Mouse (Mus musculus): ENCODE data around the gene 9130213A22Rik.

Gene 9130213A22Rik

DNA sequence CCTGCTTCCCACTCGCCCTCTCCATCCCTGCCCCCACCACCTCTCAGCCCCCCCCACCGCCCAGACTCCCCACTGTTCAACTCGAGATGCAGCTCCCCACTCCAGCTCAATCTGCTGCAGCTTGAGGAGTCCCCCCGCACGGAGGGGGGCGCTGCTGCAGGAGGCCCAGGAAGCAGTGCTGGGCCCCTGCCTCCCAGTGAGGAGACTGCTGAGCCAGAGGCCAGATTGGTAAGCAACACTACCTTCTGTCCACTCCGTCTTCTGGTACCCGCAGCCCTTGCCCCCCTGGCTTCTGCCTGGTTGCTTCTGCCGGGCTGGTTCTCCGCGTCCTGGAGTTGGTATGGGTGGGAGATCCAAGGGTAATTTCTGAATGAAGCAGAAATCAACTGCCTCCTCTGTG is 15.5 kb downstream of the 9130213A22Rik start:
- in situ Hi-C loops (cut with MboI) = no loop called here

DNA sequence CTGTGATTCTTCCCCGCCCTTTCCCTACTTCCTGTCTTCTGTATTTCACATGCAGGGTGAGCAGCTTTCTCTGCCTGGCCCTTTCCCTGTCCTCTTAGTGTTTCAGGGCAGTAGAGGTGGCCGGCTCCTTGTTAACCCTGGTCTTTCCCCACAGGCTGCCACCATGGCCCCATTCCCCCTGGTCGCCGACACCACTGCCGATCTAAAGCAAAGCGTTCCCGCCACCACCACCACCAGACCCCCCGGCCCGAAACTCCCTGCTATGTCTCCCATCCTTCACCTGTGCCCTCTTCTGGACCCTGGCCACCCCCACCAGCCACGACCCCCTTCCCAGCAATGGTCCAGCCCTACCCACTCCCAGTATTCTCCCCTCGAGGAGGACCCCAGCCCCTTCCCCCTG is 16.1 kb downstream of the 9130213A22Rik start:
- in situ Hi-C loops (cut with MboI) = no loop called here

DNA sequence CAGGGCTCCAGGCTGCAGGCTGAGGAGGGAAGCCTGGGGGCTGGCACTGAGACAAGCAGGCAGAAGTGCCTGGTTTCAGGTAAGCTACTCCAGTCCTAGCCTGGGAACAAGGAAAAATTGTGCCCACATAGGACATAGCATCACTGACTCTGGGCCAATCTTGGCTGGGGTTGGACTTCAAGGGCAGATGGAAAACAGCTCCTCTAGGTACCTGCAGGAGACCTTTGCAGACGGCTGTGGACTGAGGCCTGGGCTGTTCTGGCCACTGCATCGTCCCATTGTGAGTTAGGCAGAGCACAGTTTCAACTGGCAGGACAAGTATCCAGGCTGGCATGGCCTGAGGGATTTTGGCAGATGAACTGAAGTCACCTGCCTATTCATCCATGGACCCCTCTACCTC is 16.6 kb downstream of the 9130213A22Rik start:
- in situ Hi-C loops (cut with MboI) = no loop called here

DNA sequence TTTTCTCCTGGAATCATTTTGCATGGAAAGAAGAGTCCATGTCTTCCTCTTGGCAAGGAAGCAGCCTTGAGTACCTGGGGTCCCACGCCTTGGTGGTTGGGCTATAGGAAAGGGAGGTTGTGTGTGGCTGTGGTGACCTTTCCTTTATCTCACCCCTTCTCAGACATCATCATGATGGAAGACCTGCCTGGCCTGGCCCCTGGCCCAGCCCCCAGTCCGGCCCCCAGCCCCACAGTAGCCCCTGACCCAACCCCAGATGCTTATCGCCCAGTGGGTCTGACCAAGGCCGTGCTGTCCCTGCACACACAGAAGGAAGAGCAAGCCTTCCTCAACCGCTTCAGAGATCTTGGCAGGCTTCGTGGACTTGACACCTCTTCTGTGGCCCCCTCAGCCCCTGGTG is 17.2 kb downstream of the 9130213A22Rik start:
- in situ Hi-C loops (cut with MboI) = no loop called here

DNA sequence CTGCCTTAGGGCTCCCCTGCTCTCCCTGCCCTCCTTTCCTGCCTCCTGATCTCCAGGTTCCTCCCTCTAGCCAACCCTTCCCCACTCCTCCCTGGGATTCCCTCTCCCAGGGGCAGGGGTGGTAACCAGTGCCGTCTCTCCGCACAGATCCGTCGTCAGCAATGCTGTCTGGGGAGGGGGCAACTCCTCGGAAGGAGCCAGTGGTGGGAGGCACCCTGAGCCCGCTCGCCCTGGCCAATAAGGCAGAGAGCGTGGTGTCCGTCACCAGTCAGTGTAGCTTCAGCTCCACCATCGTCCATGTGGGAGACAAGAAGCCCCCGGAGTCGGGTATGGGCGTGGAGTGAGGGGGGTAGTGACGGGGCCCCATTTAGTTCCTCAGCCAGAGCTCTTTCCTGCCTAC is 17.9 kb downstream of the 9130213A22Rik start:
- in situ Hi-C loops (cut with MboI) = no loop called here

DNA sequence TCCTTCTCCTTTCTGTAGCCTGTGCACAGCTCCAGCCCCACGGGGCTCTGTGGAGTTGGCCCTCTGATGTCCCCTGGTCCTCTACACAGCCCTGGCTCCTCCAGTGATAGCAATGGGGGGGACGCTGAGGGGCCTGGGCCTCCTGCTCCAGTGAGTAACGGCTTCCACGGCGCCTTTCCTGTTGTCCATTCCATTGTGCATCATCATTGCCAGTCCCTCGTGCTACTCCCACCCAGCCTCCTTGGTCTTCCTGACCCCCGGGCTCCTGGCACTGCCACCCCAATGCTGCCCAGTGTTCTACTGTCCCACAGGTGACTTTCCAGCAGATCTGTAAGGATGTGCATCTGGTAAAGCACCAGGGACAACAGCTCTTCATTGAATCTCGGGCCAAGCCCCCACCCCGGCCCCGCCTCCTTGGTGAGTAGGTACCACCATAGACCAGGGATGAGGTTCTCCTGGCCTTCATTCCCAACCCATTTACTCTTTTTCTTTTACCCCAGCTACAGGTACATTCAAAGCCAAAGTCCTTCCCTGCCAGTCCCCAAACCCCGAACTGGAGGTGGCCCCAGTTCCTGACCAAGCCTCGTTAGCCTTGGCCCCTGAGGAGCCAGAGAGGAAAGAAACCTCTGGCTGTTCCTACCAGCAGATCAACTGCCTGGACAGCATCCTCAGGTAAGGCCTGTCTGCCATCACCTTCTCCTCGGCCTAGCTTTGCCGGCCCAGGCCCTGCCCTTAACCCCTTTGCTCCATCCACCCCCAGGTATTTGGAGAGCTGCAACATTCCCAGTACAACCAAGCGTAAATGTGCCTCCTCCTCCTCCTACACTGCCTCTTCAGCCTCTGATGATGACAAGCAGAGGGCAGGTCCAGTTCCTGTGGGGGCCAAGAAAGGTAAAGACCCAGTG is 18.6 kb downstream of the 9130213A22Rik start:
- in situ Hi-C loops (cut with MboI) = no loop called here

DNA sequence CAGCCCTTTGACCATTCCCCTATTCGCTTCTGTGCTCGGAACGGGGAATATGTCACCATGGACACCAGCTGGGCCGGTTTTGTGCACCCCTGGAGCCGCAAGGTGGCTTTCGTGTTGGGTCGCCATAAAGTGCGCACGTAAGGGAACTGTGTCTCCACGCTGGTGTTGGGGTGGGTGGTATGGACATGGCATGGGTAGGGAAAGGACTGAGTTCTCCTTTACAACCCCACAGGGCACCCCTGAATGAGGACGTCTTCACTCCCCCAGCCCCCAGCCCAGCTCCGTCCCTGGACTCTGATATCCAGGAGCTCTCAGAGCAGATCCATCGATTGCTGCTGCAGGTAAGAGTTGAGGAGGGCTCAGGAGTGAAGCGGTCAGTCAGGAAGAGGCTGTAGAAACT is 19.3 kb downstream of the 9130213A22Rik start:
- in situ Hi-C loops (cut with MboI) = no loop called here

DNA sequence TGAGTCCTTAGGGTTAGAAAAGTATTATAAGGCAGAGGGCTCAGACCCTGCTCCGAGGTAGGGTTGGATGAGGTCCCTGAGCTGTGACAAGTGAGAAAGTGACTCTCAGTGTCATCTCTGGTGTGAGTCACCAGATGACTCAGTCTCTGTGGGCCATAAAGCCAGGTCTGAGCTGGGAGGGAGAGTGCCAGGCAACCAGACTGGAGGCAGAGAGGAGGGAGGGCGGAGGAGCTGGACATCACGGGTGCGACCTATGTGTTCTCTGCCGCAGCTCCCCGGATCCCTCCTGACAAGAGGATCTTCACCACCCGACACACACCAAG is 20.0 kb downstream of the 9130213A22Rik start:
- in situ Hi-C loops (cut with MboI) = no loop called here

DNA sequence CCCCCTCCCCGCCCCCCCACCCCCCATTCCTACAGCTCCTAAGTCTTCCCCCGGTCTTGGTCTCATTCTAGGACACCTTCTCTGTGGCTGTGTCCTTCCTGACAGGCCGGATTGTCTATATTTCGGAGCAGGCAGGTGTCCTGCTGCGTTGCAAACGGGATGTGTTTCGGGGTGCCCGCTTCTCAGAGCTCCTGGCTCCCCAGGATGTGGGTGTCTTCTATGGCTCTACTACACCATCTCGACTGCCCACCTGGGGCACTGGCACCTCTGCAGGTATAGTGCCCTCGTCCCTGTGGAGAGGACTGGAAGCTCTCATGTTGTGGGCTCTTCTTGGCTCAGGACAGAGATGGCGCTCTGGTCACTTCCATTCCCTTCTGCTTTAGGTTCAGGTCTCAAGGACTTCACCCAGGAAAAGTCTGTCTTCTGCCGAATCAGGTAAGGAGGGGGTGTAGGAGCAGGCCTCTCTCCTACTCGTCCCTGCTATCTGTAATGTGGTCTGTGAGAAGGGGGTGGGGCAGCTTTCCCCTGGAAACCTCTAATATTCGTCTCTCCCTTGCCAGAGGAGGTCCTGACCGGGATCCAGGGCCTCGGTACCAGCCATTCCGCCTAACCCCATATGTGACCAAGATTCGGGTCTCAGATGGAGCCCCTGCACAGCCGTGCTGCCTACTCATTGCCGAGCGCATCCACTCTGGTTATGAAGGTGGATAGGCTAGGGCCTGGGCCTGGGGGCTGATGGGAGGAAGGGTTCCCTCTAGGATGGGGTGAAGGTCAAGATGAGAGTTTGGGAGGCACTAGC is 20.6 kb downstream of the 9130213A22Rik start:
- in situ Hi-C loops (cut with MboI) = no loop called here

DNA sequence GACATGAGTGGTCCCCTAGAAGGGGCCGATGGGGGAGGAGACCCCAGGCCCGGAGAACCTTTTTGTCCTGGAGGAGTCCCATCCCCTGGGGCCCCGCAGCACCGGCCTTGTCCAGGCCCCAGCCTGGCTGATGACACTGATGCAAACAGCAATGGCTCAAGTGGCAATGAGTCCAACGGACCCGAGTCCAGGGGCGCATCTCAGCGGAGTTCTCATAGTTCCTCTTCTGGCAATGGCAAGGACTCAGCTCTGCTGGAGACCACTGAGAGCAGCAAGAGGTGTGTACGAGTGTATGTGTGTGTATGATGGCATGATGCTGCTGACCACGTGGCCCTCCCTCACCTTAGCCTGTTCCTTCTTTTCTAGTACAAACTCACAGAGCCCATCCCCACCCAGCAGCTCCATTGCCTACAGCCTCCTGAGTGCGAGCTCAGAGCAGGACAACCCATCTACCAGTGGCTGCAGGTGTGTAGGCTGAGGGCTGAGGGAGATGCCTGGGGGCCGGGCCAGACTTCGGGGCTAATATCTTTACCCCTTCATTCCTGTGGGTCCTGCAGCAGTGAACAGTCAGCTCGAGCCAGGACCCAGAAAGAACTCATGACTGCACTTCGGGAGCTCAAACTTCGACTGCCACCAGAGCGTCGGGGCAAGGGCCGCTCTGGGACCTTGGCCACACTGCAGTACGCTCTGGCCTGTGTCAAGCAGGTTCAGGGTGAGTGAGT is 21.6 kb downstream of the 9130213A22Rik start:
- in situ Hi-C loops (cut with MboI) = no loop called here

DNA sequence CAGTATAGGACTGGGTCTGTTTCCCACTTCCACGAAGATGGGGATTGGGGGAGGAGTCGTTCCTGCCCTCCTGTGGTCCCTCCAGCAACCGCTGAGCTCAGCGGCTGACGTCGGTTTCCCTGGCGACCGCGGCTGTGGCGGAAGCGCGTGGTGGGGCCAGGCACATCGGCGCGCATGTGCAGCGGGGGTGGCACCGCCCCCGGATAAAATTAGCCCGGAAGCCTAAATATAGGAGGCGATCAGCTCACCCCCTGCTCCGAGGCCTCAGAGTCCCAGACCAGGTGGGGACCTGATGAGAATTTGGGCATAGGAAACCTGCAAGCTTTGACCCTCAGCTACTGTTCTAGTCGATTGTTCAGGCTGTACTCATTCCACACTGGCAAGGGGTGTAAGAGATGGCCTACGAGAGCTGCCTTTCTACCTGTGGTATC is 22.5 kb downstream of the 9130213A22Rik start:
- in situ Hi-C loops (cut with MboI) = no loop called here

DNA sequence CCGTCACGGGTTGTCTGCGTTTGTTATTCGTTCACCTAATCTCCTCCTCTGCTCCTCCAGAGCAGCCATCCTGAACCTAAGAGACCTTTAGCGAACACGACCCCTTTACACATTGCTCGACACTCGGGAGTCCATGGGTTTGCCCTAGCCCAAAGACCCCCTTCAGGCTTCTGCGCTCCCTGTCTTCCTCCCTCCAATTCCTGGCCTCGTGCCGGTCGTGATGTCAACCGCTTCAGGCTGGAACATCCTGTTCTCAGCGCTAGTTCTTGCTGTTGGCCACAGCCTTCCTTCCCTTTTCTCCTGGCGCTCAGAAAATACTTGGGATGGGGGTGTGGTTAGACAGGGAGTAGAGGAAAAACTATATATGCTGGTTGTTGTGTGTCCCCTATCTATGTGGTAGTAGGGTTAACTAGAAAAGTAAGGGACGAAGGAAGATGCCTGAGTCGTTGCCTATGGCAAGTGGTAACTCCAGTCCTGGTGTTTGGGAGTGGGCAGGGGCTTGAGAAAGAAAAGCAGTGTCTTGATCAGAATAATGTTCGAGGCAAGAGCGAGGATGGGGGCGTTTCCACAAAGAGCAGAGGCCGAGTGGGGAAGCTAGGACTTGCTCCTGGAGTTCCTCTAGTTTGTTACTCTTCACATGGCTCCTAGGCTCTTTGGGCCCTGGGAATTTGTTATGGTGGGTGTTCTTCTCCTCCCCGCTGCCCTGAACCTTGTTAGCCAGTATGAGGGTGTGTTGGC is 23.0 kb downstream of the 9130213A22Rik start:
- in situ Hi-C loops (cut with MboI) = no loop called here

DNA sequence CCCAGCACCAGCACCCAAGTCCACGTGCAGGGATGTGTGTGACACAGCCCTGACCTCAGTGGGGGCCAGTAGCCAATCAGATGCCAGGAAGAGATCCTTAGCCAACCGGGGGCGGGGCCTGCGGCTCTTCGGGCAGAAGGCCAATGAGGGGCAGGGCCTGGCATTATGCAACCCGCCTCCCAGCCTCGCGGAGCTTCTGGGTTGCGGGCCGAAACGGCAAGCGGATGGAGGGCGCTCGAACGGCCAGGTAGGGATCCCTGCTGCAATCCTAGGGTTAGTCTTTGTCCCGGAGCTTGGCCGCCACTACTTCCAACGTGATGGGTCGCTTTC is 23.7 kb downstream of the 9130213A22Rik start:
- in situ Hi-C loops (cut with MboI) = no loop called here

DNA sequence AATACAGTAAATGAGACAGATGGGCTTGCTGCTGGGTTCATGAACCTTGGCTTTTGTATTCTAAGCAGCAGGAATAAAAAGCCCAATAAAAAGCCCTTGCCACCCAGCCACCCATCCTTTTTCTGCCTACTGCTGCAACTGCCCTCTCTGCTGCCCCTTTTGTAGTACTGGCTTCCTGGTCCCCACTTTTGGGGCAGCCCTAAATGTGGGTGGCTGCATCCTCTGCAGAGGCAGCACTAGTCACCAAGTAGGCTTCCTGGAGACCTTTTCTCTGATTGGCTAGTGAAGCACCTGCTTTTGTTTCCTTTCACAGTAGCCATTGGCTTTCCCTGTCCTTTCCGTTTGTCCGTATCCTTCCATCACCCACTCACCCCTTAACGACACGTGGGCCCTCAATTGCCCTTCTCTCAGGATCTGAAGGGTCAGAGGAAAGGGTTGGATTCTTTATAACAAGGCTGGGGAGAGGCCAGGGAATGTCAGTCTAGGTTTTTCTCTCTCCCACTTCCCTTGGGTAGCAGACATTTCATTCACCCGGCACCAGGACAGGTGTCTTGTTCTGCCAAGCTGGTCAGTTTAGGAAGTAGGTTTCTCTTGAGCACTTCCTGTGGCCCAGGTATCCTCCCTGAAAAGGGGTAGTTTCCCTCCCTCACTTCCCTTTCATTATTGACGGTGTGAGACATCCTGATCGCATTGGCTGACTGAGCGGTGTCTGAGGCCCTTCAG is 24.2 kb downstream of the 9130213A22Rik start:
- in situ Hi-C loops (cut with MboI) = no loop called here

DNA sequence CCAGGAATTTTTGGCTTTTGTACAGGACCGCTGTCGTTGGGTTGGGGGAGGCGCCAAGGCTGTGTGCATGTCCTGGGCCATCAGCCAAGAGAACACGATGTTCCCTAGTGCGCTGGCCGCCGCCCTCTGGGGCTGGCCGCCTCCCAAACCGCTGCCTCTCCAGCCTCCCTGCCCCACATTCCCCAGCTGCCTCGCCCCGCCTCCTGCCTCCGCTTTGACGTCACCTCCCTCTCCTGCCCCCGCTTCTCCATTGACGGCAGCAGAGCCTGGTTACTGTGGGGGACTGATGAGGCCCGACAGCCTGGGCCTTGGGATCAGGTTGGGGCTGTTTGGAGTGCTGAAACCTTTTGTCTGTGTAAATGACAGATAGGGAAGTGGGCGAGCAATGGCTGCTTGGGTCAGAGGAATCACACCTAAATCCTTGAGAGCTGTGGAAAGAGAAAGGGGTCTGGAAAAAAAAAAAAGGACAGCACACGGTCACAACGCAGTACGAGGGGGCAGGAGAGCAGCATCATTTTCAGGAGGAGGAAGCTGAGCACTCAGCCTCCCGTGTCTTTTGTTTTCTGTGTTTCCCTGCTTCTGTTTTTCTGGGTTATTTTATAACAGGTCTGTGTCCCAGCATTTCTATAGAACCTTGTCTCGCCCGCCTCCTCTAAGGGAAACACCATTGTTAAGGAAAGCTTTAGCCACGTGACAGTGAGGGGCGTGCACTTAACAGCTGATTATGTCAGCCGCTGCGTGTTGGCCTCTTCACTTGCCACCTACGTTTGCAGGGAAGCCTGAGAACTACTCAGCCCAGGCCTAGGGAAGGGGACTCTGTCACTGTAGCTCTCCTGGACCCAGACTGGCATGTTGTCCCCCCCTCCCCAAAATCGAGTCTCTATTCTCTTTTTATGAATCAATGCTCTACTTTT is 25.1 kb downstream of the 9130213A22Rik start:
- in situ Hi-C loops (cut with MboI) = no loop called here

DNA sequence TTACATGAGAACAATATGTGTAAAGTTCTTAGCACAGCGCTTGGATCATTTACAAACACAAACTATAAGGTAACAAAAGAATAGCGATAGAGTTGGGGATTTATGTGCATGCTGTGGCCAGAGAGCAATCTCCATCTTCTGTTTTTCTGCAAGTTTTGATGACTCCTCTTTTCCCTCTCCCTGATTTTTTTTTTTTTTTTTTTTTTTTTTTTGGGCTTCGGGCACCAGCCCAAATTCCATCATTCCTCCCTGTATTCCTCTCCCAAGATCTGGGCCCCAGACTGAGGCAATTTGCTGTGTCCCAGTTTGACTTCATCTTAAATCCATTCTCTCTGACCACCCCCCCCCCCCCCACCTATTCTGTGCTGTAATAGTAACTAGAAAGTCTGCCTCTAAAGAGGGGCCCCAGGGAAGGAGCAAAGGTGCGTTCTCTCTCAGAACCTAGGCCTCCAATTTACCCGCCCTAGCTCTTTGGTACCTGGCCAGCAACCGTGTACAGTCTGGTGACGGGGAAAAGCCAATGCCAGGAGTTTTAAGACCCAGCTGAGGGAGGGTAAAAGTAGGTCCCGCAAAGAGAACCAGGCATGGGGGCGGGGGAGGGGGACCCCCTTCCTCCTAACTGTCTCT is 25.9 kb downstream of the 9130213A22Rik start:
- in situ Hi-C loops (cut with MboI) = no loop called here

DNA sequence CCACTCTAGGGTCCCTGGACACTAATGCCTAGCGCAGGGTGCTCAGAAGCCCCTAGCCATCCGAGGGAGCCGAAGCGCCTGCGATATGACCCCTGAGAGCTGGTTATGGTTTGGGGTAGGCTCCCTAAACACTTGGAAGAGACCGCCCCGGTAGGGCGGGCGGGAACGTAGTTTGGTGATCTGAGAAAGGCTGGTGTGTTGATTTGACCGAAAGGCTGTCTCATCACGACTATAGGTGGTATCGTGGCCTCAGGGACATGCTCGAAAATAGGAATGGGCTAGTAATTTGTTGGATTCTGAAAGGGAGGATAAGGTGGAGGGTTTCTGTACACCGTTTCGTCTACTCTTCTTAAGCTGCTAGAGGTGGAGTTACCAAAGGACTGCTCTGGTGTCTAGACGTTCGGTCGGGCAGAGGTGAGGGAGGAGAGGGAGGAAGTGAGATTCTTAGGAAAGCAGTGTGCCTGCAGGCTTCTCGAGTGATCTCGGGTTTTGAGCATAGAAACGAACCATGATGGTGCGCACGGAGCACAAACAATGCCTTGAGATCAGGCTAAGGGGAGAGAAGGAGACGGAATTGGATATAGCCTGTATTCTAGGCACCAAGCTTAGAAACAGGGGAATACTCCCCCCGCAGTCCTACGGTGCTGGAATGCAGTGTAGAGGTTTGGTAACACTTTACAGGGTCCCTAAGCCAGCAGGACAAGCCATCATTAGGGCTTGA is 26.7 kb downstream of the 9130213A22Rik start:
- in situ Hi-C loops (cut with MboI) = no loop called here

DNA sequence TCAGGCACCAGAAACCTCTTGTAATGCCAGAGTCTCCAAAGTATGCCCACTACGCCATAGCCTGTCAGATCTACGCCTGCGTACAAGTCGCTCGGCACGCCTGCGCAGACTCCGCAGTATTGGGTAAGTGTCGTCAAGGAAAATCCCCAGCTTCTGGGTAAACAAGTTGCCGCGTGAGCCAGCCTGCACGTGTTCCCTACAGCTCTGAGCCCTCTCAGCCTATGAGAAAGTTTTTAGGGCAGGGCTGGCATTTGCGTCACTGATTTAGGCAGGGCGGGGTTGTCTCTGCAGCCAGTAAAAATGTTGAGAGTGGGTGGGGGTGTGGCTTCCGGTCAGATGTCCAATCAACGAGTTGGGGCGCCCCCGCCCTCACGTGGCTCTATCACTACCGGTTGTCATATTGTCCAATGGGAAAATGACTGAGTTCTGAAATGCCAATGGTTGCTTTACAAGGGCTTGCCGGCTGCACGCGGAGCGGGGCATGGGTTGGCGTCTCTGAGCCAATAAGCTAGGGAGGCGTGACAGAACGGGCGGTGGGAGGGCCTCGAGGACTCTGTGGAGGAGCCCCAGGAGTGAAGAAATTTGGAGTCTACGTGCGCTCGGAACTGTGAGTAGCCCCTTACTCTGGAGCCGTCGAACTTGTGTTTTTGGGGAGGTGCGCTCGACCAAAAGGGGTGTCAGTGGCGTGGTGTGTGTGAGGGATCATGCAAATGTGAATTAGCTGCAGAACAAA is 27.5 kb downstream of the 9130213A22Rik start, which contains the start of gene Per1:
Per1 (plus strand) TSS at position 521 of the 733 bp plus-strand sequence.
- in situ Hi-C loops (cut with MboI) = no loop called here

All from mature B cell (primary cell).